Mouse (Mus musculus): ENCODE data around the gene Grin3b.

GRCm38 (mm10) chr10:79953946-79954345 is 16.6 kb upstream of the Grin3b start:
- TF ChIP-seq CTCF (IDR thresholded peaks at IDR 0.05) (peak; percentile 83), EP300 (IDR thresholded peaks at IDR 0.05) (no peak)

All from lung, postnatal 0 days (tissue).